In the genomic region with DNA sequence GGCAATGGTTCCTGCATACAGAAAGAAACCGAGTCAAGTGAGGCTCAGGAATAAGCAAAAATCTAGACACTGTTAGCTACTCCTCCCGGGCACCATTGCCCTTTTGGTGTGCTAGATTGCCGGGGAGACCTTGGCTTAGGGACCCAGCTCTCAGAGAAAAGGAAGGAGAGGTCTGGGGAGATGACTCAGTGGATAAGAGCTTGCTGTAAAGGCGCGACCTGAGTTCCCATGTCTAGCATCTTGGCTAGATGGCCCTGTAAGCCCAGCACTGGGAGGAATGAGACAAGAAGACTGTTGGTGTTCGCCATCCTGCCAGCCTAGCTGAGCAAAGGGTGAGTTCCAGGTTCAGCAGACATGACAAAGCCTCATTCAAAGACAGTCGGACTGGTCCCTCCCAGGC, we compare ENCODE assay signal across 27 mouse cellular contexts.
DNase-seq lines count a peak whose midpoint lies in the region; ATAC-seq and TF ChIP-seq lines count a peak whose summit lies in the region.
"Had no signal": no experiment of that assay in that cellular context is flagged by ENCODE, and none has a peak within 500 bp of the region (broad histone marks: within the 10 kb centered on the region; RNA-seq: fewer than 3 reads in every experiment).

No protein-coding gene starts in this region.

- TF ChIP-seq CTCF in testis, adult 2 months (IDR thresholded peaks at IDR 0.05; ENCODE audit: control insufficient read depth, insufficient read depth, insufficient replicate concordance, low read depth, low read length), result no peak

- H3K9me3 ChIP-seq in heart, embryonic 13.5 days, result no peaks in the 10 kb centered on the region
- H3K9me3 ChIP-seq: embryonic facial prominence, embryonic 10.5 days; embryonic facial prominence, embryonic 13.5 days; forebrain, embryonic 10.5 days; forebrain, embryonic 13.5 days; G1E; hindbrain, embryonic 12.5 days; hindbrain, embryonic 15.5 days had no signal

- TF ChIP-seq POLR2A in testis, adult 2 months (IDR thresholded peaks at IDR 0.05; ENCODE audit: control insufficient read depth, low read depth, low read length), result no peak

- H3K27ac ChIP-seq in heart, embryonic 13.5 days (replicated peaks), result 0 out of 2 replicates have a peak overlapping the region, but pooled peaks have one; percentile 20
- H3K27ac ChIP-seq in testis, adult 2 months (ENCODE audit: control insufficient read depth, insufficient read depth, low read depth, low read length), result peak overlapping the region; percentile 72
- H3K27ac ChIP-seq: embryonic facial prominence, embryonic 10.5 days; embryonic facial prominence, embryonic 13.5 days; forebrain, embryonic 10.5 days; forebrain, embryonic 13.5 days; hindbrain, embryonic 12.5 days; hindbrain, embryonic 15.5 days had no signal

- H3K36me3 ChIP-seq in heart, embryonic 13.5 days, result peaks cover 30% of the 10 kb centered on the region
- H3K36me3 ChIP-seq in testis, adult 2 months (ENCODE audit: control insufficient read depth, insufficient read depth, low read length), result no peaks in the 10 kb centered on the region
- H3K36me3 ChIP-seq: embryonic facial prominence, embryonic 13.5 days; hindbrain, embryonic 12.5 days; hindbrain, embryonic 15.5 days had no signal

- H3K27me3 ChIP-seq in heart, embryonic 13.5 days (replicated peaks), result no peaks in the 10 kb centered on the region
- no peaks in the 10 kb centered on the region for H3K27me3 ChIP-seq in testis, adult 2 months (ENCODE audit: control insufficient read depth, insufficient read depth, low read length)
- H3K27me3 ChIP-seq: CH12.LX; forebrain, embryonic 13.5 days; hindbrain, embryonic 12.5 days; hindbrain, embryonic 15.5 days had no signal

- DNase-seq in adrenal gland, adult (ENCODE audit: inconsistent age in 2 of 2, low spot score in 1 of 2), result peak; percentile 40 to 61
- DNase-seq in adrenal gland, postnatal 4 days (ENCODE audit: low spot score in 2 of 2), result no peak
- no peak for DNase-seq in heart, postnatal 4 days
- no peak for DNase-seq in testis, postnatal 10 days (ENCODE audit: low spot score)
- DNase-seq: B cell, adult 2 months; cerebellum, adult 11-12 months; cerebellum, adult 8-10 months; cerebellum, postnatal 10 days; cerebellum, postnatal 36 days; embryo, embryonic 11 days; gastrocnemius, postnatal 10 days; gastrocnemius, postnatal 36 days; kidney, adult 2 months had no signal

- no peak for ATAC-seq in heart, embryonic 13.5 days (ENCODE audit: extremely low read depth, insufficient number of reproducible peaks, low FRiP score, low TSS enrichment)
- ATAC-seq: forebrain, embryonic 13.5 days; forebrain, embryonic 16.5 days; intestine, postnatal 0 days; Patski had no signal

- H3K9ac ChIP-seq in heart, embryonic 13.5 days, result no peak overlapping the region
- H3K9ac ChIP-seq: embryonic facial prominence, embryonic 13.5 days; forebrain, embryonic 13.5 days; hindbrain, embryonic 12.5 days; hindbrain, embryonic 15.5 days had no signal

- no peak overlapping the region for H3K4me2 ChIP-seq in heart, embryonic 13.5 days
- H3K4me2 ChIP-seq: embryonic facial prominence, embryonic 13.5 days; forebrain, embryonic 13.5 days; heart, embryonic 11.5 days; hindbrain, embryonic 12.5 days; hindbrain, embryonic 15.5 days had no signal

- peaks cover 12% of the 10 kb centered on the region for H3K4me1 ChIP-seq in heart, embryonic 13.5 days
- peaks cover 3% of the 10 kb centered on the region for H3K4me1 ChIP-seq in testis, adult 2 months (ENCODE audit: control insufficient read depth, insufficient read depth, low read length)
- H3K4me1 ChIP-seq: embryonic facial prominence, embryonic 10.5 days; embryonic facial prominence, embryonic 13.5 days; forebrain, embryonic 10.5 days; forebrain, embryonic 13.5 days; hindbrain, embryonic 12.5 days; hindbrain, embryonic 15.5 days had no signal

- H3K4me3 ChIP-seq in heart, embryonic 13.5 days, result no peak overlapping the region
- no peak overlapping the region for H3K4me3 ChIP-seq in testis, adult 2 months (ENCODE audit: control insufficient read depth, low read depth, low read length)
- H3K4me3 ChIP-seq: embryonic facial prominence, embryonic 10.5 days; embryonic facial prominence, embryonic 13.5 days; forebrain, embryonic 10.5 days; forebrain, embryonic 13.5 days; hindbrain, embryonic 12.5 days; hindbrain, embryonic 15.5 days had no signal

- WGBS in heart, embryonic 13.5 days, result 84% methylated on average over 7 of the region's 7 CpGs

Comparison
In these comparisons a context has a peak if more than half of its experiments do, and no peak if none do; other contexts are left out.
1. DNase-seq: peak in adrenal gland, adult (2 of 2); none in adrenal gland, postnatal 4 days (0 of 2), heart, postnatal 4 days (single experiment) and testis, postnatal 10 days (single experiment).